Mouse (Mus musculus) megakaryocyte, embryonic 14.5 days (primary cell): ENCODE data around the gene Kcnc3. TPM values are rescaled to one million over a fixed set of nuclear protein-coding genes. Genes with fewer than 3 reads are reported as not detected.
A peak's percentile ranks its signal among the peaks of the same experiment; 100 is the strongest.

Experiments
- H3K27me3 ChIP-seq: replicated peaks from 2 replicates; pipeline ENCODE3; 2012; ENCODE audit warnings: inconsistent platforms
- H3K36me3 ChIP-seq: replicated peaks from 2 replicates; pipeline ENCODE3; 2012; ENCODE audit warnings: low read length, inconsistent platforms, mixed read lengths
- H3K4me1 ChIP-seq: 2 replicates; pipeline ENCODE4 v1.6.1; 2012; ENCODE audit warnings: inconsistent platforms
- H3K4me3 ChIP-seq: replicated peaks from 2 replicates; pipeline ENCODE3; 2012; ENCODE audit warnings: moderate library complexity, mild to moderate bottlenecking, inconsistent platforms
- H3K9me3 ChIP-seq: 2 replicates; pipeline ENCODE4 v1.6.1; 2012; ENCODE audit warnings: inconsistent platforms
- FLI1 ChIP-seq: IDR thresholded peaks from 2 replicates; pipeline ENCODE4 v1.6.1; 2012; ENCODE audit warnings: low read length, inconsistent platforms, mixed read lengths
- GATA1 ChIP-seq: IDR thresholded peaks from 3 replicates; pipeline ENCODE4 v1.6.1; 2012; ENCODE audit warnings: mixed read lengths, low read length, inconsistent platforms, borderline replicate concordance
- polyA plus RNA-seq: library from polyadenylated mRNA; stranded (reverse); fragments of >175 nt; gene quantifications from 2 replicates; pipeline ENCODE4 v1.2.3, GENCODE M21; 2012; ENCODE audit warnings: low replicate concordance; ENCODE audit not compliant: insufficient read depth

The Kcnc3 gene
- polyA plus RNA-seq, 1 experiment: 1.8 TPM

DNA sequence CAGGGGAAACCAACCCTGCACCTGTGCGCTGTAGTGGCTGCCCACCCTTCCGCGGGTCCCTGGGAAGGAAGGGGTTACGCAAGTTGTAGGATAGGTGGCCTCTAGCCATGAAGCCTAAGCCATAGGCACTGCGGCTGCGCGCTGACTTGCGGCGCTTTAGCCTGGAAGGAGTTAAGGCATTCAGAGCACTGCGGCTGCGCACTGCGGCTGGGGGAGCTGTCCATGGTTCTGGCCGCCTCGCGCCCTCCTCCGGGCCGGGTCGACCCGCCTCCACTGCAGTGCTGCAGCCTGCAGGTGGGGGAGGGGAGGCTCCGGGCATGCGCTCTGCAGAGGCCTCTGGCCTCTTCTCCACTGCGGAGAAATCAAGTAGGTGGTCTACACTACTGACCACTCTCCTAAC lies 3.3 kb downstream of the Kcnc3 start:
- Histone ChIP-seq H3K27me3 (peaks cover 82% of the 10 kb centered on the region), H3K36me3 (no peaks in the 10 kb centered on the region), H3K9me3 (peaks cover 4% of the 10 kb centered on the region), H3K4me3 (peak overlapping the region; percentile 50), H3K4me1 (peaks cover 42% of the 10 kb centered on the region)
- TF ChIP-seq FLI1 (no peak), GATA1 (no peak)

DNA sequence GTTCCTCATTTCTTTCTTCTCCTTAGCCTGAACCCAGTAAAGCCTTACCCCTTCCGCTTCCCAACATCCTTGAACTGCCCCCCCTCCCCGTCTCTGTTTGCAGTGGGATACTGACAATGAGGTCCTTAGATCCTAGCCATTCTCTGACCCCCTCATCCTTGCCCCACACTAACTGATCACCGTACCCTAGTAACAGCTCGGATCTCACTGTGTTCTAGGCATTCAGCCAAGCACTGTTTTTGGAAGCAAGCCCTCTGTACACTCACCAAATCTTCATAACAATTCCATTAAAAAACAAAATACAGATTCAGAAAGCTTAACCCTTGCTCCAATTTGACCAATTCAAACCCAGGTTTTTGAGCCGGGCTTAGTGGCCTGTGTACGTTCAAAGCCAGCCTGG lies 3.8 kb downstream of the Kcnc3 start:
- peaks cover 4% of the 10 kb centered on the region for H3K9me3 ChIP-seq
- peaks cover 82% of the 10 kb centered on the region for H3K27me3 ChIP-seq

DNA sequence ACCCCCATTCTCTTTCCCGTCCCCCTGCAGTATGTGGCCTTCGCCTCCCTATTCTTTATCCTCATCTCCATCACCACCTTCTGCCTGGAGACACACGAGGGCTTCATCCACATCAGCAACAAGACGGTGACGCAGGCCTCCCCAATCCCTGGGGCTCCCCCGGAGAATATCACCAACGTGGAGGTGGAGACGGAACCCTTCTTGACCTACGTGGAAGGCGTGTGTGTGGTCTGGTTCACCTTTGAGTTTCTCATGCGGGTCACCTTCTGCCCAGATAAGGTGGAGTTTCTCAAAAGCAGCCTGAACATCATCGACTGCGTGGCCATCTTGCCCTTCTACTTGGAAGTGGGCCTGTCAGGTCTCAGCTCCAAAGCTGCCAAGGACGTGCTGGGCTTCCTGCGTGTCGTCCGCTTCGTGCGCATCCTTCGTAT lies 4.7 kb downstream of the Kcnc3 start:
- no peaks in the 10 kb centered on the region for H3K36me3 ChIP-seq
- peaks cover 4% of the 10 kb centered on the region for H3K9me3 ChIP-seq
- TF ChIP-seq FLI1: no peak
- H3K4me1 ChIP-seq: peaks cover 29% of the 10 kb centered on the region
- H3K4me3 ChIP-seq: no peak overlapping the region
- H3K27me3 ChIP-seq: peaks cover 82% of the 10 kb centered on the region

More for the DNA sequence above, 3.8 kb downstream of the Kcnc3 start:
- Histone ChIP-seq H3K4me3 (no peak overlapping the region), H3K4me1 (peaks cover 37% of the 10 kb centered on the region), H3K36me3 (no peaks in the 10 kb centered on the region)
- TF ChIP-seq GATA1 (no peak), FLI1 (no peak)

DNA sequence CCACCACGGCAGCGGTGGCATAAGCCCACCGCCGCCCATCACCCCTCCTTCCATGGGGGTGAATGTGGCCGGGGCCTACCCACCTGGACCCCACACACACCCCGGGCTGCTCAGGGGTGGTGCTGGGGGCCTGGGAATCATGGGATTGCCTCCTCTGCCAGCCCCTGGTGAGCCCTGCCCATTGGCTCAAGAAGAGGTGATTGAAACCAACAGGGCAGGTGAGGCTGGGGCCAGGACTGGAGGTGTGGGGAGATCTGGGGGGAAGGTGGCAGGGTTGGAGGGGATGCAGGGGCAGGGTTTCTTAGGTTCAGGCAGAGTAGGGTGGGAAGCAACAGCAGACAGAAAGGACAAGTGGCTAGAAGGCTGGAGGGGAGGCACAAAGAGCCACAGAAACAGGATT lies 5.6 kb downstream of the Kcnc3 start:
- TF ChIP-seq GATA1 (no peak), FLI1 (no peak)
- Histone ChIP-seq H3K4me1 (peaks cover 20% of the 10 kb centered on the region), H3K9me3 (peaks cover 4% of the 10 kb centered on the region), H3K27me3 (peaks cover 83% of the 10 kb centered on the region), H3K36me3 (no peaks in the 10 kb centered on the region), H3K4me3 (no peak overlapping the region)

DNA sequence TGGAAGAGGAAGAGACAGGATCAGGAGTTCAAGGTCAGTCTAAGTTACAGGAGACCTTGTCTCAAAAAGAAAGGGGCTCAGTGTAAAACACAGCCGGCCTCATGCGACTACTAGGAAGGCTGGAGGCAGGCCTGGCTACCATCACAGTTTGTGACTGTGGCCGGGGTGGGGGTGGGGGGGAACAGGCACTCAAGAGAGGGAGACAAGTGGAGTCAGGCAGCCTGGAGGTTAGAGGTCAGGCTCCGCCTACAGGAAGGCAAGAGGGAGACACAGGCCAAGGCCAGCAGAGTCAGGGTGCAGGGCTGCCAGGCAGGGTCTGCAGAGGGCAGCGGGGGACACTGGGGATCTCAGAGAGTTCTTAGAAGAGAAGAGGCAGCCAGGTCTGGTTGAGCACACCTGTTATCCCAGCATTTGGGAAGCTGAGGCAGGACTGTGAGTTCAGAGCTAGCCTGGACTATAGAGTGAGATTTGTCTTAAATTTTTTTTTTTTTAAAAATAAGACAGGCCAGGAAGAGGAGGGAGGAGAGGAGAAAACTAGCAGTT lies 6.6 kb downstream of the Kcnc3 start:
- peaks cover 4% of the 10 kb centered on the region for H3K9me3 ChIP-seq
- H3K36me3 ChIP-seq: no peaks in the 10 kb centered on the region
- peaks cover 83% of the 10 kb centered on the region for H3K27me3 ChIP-seq
- peaks cover 12% of the 10 kb centered on the region for H3K4me1 ChIP-seq
- H3K4me3 ChIP-seq: no peak overlapping the region
- no peak for TF ChIP-seq GATA1
- TF ChIP-seq FLI1: no peak

DNA sequence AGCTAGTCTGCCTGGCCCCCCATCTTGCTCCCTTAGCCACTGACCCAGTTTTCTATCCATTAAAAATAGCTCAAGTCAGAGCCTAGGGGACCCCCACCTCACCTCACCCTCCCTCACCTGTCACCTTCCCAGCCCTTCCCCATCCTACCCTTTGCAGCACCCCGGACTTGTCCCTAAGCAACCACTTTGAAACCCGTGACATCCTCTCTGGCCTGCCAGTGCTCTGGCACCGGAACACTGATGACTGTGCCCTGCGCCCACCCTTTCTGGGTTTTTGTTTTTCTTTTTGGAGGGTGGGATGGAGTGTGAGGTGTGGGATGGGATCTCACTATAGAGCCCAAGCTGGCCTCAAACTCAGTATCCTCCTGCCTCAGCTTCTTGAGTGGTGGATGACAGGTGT lies 7.2 kb downstream of the Kcnc3 start:
- no peak for TF ChIP-seq FLI1
- no peak for TF ChIP-seq GATA1
- H3K27me3 ChIP-seq: peaks cover 83% of the 10 kb centered on the region

DNA sequence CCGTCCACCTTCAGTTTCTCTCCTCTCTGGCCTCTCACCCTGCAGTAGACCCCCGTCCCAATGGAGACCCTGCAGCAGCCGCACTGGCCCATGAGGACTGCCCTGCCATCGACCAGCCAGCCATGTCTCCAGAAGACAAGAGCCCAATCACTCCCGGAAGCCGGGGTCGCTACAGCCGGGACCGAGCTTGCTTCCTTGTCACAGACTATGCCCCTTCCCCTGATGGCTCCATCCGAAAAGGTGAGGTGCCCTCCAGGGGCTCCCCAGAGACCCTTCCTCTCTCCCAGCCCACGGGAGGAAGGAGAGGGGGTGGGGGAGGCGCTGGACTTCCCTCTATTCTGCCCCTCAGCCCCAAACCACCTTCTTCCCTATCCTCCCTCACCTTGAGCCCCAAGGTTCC lies 7.9 kb downstream of the Kcnc3 start:
- peaks cover 4% of the 10 kb centered on the region for H3K9me3 ChIP-seq
- no peaks in the 10 kb centered on the region for H3K36me3 ChIP-seq
- H3K27me3 ChIP-seq: peaks cover 83% of the 10 kb centered on the region
- H3K4me3 ChIP-seq: no peak overlapping the region
- peaks cover 7% of the 10 kb centered on the region for H3K4me1 ChIP-seq
- TF ChIP-seq FLI1 (no peak), GATA1 (no peak)

More for the DNA sequence above, 7.2 kb downstream of the Kcnc3 start:
- no peaks in the 10 kb centered on the region for H3K36me3 ChIP-seq
- peaks cover 12% of the 10 kb centered on the region for H3K4me1 ChIP-seq
- H3K9me3 ChIP-seq: peaks cover 4% of the 10 kb centered on the region
- H3K4me3 ChIP-seq: no peak overlapping the region

DNA sequence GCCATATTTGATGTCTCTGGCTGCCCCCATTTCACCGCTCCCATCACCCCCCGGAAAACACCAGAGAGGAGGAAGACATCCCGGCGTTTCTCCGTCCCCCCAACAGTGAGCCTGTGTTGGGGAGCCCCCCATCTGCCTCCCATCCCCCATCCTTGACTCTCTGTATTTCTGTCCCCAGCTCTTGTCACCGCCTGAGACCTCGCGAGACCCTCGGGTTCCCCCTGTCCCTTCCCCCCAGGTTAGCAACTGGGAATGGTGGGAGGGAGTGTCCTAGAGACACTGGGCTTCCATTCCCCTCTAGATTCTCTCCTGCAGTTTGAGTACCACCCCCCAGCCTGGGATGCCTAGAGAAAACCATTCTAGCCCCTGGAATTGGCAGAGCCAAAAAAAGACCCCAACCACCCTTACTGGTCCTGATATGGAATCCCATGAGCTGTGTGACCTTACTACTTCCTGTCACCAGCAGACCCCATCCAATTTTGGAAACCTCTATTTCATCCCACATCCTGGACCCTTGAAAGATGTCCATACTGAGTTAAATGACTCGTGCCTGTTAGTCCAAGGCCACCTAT lies 10.3 kb downstream of the Kcnc3 start:
- no peak overlapping the region for H3K4me3 ChIP-seq
- no peak for TF ChIP-seq GATA1
- H3K27me3 ChIP-seq: peaks cover 87% of the 10 kb centered on the region
- no peaks in the 10 kb centered on the region for H3K9me3 ChIP-seq
- peaks cover 3% of the 10 kb centered on the region; the same call in 1 of the 2 replicates for H3K4me1 ChIP-seq
- no peaks in the 10 kb centered on the region for H3K36me3 ChIP-seq

DNA sequence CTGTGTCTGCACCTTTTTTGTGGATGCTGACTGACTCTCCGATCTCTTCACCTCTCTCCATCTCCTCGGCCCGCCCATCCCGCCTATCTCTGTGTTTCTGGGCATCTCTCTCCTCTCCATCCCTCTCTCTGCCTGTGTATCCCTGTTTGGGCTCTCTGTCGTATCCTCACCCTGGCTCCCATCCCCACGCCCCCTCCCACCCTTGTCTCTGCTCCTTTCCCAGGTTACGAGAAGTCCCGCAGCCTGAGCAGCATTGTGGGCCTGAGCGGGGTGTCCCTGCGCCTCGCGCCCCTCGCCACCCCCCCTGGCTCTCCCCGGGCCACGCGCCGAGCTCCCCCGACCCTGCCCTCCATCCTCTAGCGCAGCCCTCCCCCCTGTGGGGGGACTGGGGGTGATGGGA lies 11.2 kb downstream of the Kcnc3 start:
- H3K4me3 ChIP-seq: no peak overlapping the region
- H3K36me3 ChIP-seq: no peaks in the 10 kb centered on the region
- H3K9me3 ChIP-seq: no peaks in the 10 kb centered on the region
- peaks cover 92% of the 10 kb centered on the region for H3K27me3 ChIP-seq
- TF ChIP-seq GATA1 (no peak), FLI1 (no peak)
- H3K4me1 ChIP-seq: peaks cover 3% of the 10 kb centered on the region; the same call in 1 of the 2 replicates

DNA sequence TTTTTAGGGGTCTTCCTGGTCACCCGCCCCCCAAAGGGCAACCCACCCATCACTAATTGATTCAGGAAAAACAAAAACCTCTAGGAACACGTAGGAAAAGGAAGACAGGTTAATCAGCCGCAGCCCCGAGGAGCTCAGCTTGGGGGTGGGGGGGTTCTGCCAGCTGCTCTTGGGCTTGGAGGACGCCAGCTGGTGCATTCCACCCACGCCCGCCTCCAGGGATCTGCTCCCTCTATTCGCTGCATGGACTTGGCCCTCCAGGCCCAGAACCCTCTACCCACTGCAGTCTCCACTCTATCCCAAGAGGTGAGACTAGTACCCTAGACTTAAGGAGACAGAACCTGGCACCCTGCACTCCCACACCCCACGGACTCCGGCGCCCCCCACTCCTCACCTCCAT lies 12.0 kb downstream of the Kcnc3 start:
- peaks cover 3% of the 10 kb centered on the region; the same call in 1 of the 2 replicates for H3K4me1 ChIP-seq
- H3K9me3 ChIP-seq: no peaks in the 10 kb centered on the region
- H3K36me3 ChIP-seq: no peaks in the 10 kb centered on the region
- TF ChIP-seq GATA1: no peak
- no peak for TF ChIP-seq FLI1
- H3K27me3 ChIP-seq: peaks cover 97% of the 10 kb centered on the region
- H3K4me3 ChIP-seq: no peak overlapping the region
